Mouse (Mus musculus) kidney, adult 2 months (tissue): Measurements from ENCODE around the gene Hat1.

ENCODE experiments used
- CTCF ChIP-seq: fragments of 200-500 bp; conservative IDR thresholded peaks from 2 replicates; pipeline ENCODE4 v1.5.1; 2011; ENCODE audit warnings: low read depth, mild to moderate bottlenecking, control low read depth, low read length, moderate library complexity, mixed read lengths; ENCODE audit not compliant: insufficient read depth, insufficient read length
- POLR2A ChIP-seq: fragments of 200-500 bp; IDR thresholded peaks from one replicate; pipeline ENCODE4 v1.6.1; 2011; ENCODE audit warnings: low read depth, low read length, control low read depth

- TF ChIP-seq CTCF, result no peak
- peak; percentile 72 for TF ChIP-seq POLR2A
Measured at GRCm38 (mm10) chr2:71453161-71453916, 64.6 kb downstream of the Hat1 start, which contains the start of gene Metap1d.
